Mouse (Mus musculus) CD4-positive, CD25-positive, alpha-beta regulatory T cell, adult 4 months (primary cell): ENCODE measurements around the gene Tmem52. TPM values are rescaled to one million over a fixed set of nuclear protein-coding genes. Genes with fewer than 3 reads are reported as not detected.

Experiments
- ATAC-seq: one replicate; pipeline ENCODE4 v1.8.0; 2017
- polyA plus RNA-seq, 2 experiments: library from polyadenylated mRNA; unstranded; fragments of 100-300 nt; shearing (Covaris generic); gene quantifications; one replicate each; pipeline ENCODE4 v1.2.1; 2017

The Tmem52 gene
- polyA plus RNA-seq, 2 experiments from 2014 or later = not detected

GRCm38 (mm10) chr4:155510981-155511380, 42.1 kb downstream of the Tmem52 start:
- ATAC-seq = no peak

- ATAC-seq = no peak
Observed at GRCm38 (mm10) chr4:155514810-155515209, 45.9 kb downstream of the Tmem52 start.

DNA sequence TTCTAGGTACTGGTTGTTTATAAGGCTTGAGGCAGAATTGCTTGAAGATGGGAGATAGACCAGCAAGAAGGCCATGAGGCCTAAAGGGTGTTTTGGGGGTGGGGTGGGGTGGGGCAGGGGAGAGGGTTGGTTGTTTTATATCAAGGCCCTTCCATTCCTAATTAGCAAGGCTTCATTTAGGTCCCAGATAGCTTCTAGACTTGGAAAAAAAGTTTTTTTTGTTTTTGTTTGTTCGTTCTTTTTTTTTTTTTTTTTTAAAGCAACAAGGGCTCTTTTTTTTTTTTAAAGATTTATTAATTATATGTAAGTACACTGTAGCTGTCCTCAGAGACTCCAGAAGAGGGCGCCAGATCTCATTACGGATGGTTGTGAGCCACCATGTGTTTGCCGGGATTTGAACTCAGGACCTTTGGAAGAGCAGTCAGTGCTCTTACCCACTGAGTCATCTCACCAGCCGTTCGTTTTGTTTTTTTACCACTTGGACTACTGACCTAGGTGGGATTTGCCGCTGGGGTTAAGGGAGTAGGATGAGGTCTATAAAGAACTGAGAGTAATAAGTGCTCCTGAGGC, 49.1 kb downstream of the Tmem52 start:
- no peak for ATAC-seq

Other genes with a start within 250 kb of the Tmem52 start
- 10 to 100 TPM; 20.6 to 28.2 TPM for gene Ski, start 246.5 kb upstream of the Tmem52 start, polyA plus RNA-seq
- gene Faap20, start 219.3 kb upstream of the Tmem52 start, polyA plus RNA-seq = 10 to 100 TPM; 50.4 to 58.5 TPM
- 10 to 100 TPM in 1 of 2 experiments, 1 to 10 TPM in 1; 9.0 to 12.2 TPM for gene Prkcz, start 107.8 kb upstream of the Tmem52 start, polyA plus RNA-seq
- 1 to 10 TPM; 1.6 to 2.4 TPM for gene Gabrd, start 71.0 kb upstream of the Tmem52 start, polyA plus RNA-seq
- gene Cfap74, start 59.9 kb upstream of the Tmem52 start, polyA plus RNA-seq = 1 to 10 TPM; 3.8 to 4.4 TPM
- 100 to 1,000 TPM; 291 TPM for gene Gnb1, start 22.2 kb downstream of the Tmem52 start, polyA plus RNA-seq
- gene Nadk, start 93.3 kb downstream of the Tmem52 start, polyA plus RNA-seq = 10 to 100 TPM; 64.7 to 81.5 TPM
- 1 to 10 TPM; 9.1 to 9.7 TPM for gene Slc35e2, start 132.3 kb downstream of the Tmem52 start, polyA plus RNA-seq
- gene Cdk11b, start 155.7 kb downstream of the Tmem52 start, polyA plus RNA-seq = 100 to 1,000 TPM; 121 to 144 TPM
- gene Gm10563, start 176.3 kb downstream of the Tmem52 start, polyA plus RNA-seq = not detected
- not detected for gene Mmp23, start 184.3 kb downstream of the Tmem52 start, polyA plus RNA-seq
- 1 to 10 TPM; 4.8 to 5.1 TPM for gene Mib2, start 200.1 kb downstream of the Tmem52 start, polyA plus RNA-seq
- gene Fndc10, start 225.2 kb downstream of the Tmem52 start, polyA plus RNA-seq = 1 to 10 TPM in 1 of 2 experiments, under 1 TPM in 1; 0.59 to 1.4 TPM
- gene Ssu72, start 235.7 kb downstream of the Tmem52 start, polyA plus RNA-seq = 100 to 1,000 TPM; 153 to 164 TPM